ENCODE assay signal across 12 mouse cellular contexts in genomic region chr19:53752993-53753392, GRCm38 (mm10).
DNase-seq lines count a peak whose midpoint lies in the region; ATAC-seq and TF ChIP-seq lines count a peak whose summit lies in the region.
"Had no signal": no experiment of that assay in that cellular context is flagged by ENCODE, and none has a peak within 500 bp of the region (broad histone marks: within the 10 kb centered on the region; RNA-seq: fewer than 3 reads in every experiment).

No protein-coding gene starts in this region.

- peak; percentile 31 for DNase-seq in hindbrain, embryonic 11.5 days (ENCODE audit: low spot score)
- DNase-seq in testis, postnatal 14 days (ENCODE audit: low spot score), result no peak
- peak; percentile 32 for DNase-seq in NIH3T3 (ENCODE audit: low read depth)
- peak; percentile 12 for DNase-seq in splenic B cell, adult 2 months (ENCODE audit: low read depth, low spot score)
- DNase-seq in ovary, adult 18-20 months (ENCODE audit: low spot score), result no peak
- no peak for DNase-seq in gastrocnemius, postnatal 25 days
- DNase-seq: spleen, adult 18-20 months had no signal

- TF ChIP-seq POLR2A in testis, adult 2 months (IDR thresholded peaks at IDR 0.05; ENCODE audit: control insufficient read depth, low read depth, low read length), result no peak

- WGBS in hindbrain, embryonic 11.5 days, result 50% methylated on average over 7 of the region's 7 CpGs
- 53% methylated on average over 7 of the region's 7 CpGs for WGBS in hindbrain, embryonic 13.5 days

- H3K36me3 ChIP-seq in hindbrain, embryonic 11.5 days (ENCODE audit: control insufficient read depth, insufficient read depth, low read length), result no peaks in the 10 kb centered on the region
- H3K36me3 ChIP-seq in hindbrain, embryonic 13.5 days, result no peaks in the 10 kb centered on the region
- no peaks in the 10 kb centered on the region for H3K36me3 ChIP-seq in testis, adult 2 months (ENCODE audit: control insufficient read depth, insufficient read depth, low read length)
- no peaks in the 10 kb centered on the region for H3K36me3 ChIP-seq in splenic B cell, adult 2 months (ENCODE audit: control insufficient read depth, insufficient read depth, low read length, poor library complexity, severe bottlenecking)
- H3K36me3 ChIP-seq: hindbrain, embryonic 15.5 days; limb, embryonic 12.5 days had no signal

- no peaks in the 10 kb centered on the region for H3K9me3 ChIP-seq in hindbrain, embryonic 11.5 days (ENCODE audit: control insufficient read depth, low read length)
- no peaks in the 10 kb centered on the region for H3K9me3 ChIP-seq in hindbrain, embryonic 13.5 days
- H3K9me3 ChIP-seq: hindbrain, embryonic 15.5 days had no signal

- H3K4me1 ChIP-seq in hindbrain, embryonic 11.5 days (replicated peaks; ENCODE audit: control insufficient read depth, insufficient read depth, low read length), result no peaks in the 10 kb centered on the region
- no peaks in the 10 kb centered on the region for H3K4me1 ChIP-seq in hindbrain, embryonic 13.5 days (replicated peaks)
- H3K4me1 ChIP-seq in testis, adult 2 months (ENCODE audit: control insufficient read depth, insufficient read depth, low read length), result no peaks in the 10 kb centered on the region
- H3K4me1 ChIP-seq: hindbrain, embryonic 15.5 days had no signal

- H3K27ac ChIP-seq in hindbrain, embryonic 11.5 days (ENCODE audit: low read depth, low read length), result no peak overlapping the region
- H3K27ac ChIP-seq in hindbrain, embryonic 13.5 days, result no peak overlapping the region
- H3K27ac ChIP-seq in testis, adult 2 months (ENCODE audit: control insufficient read depth, insufficient read depth, low read depth, low read length), result no peak overlapping the region
- H3K27ac ChIP-seq: hindbrain, embryonic 15.5 days; limb, embryonic 12.5 days had no signal

- ATAC-seq in hindbrain, embryonic 11.5 days (ENCODE audit: low FRiP score), result no peak
- ATAC-seq in hindbrain, embryonic 13.5 days (ENCODE audit: low FRiP score), result no peak

- no peaks in the 10 kb centered on the region for H3K27me3 ChIP-seq in hindbrain, embryonic 11.5 days (ENCODE audit: control insufficient read depth, insufficient read depth, low read length)
- H3K27me3 ChIP-seq in hindbrain, embryonic 13.5 days, result no peaks in the 10 kb centered on the region
- H3K27me3 ChIP-seq in testis, adult 2 months (ENCODE audit: control insufficient read depth, insufficient read depth, low read length), result no peaks in the 10 kb centered on the region
- no peaks in the 10 kb centered on the region for H3K27me3 ChIP-seq in splenic B cell, adult 2 months (ENCODE audit: control insufficient read depth, insufficient read depth, low read length, poor library complexity, severe bottlenecking)
- H3K27me3 ChIP-seq: hindbrain, embryonic 15.5 days had no signal

- H3K4me3 ChIP-seq in hindbrain, embryonic 11.5 days (ENCODE audit: low read depth, low read length), result no peak overlapping the region
- H3K4me3 ChIP-seq in hindbrain, embryonic 13.5 days, result no peak overlapping the region
- no peak overlapping the region for H3K4me3 ChIP-seq in testis, adult 2 months (ENCODE audit: control insufficient read depth, low read depth, low read length)
- H3K4me3 ChIP-seq: hindbrain, embryonic 15.5 days; limb, embryonic 12.5 days; megakaryocyte, embryonic 14.5 days had no signal

- no peak overlapping the region for H3K9ac ChIP-seq in hindbrain, embryonic 11.5 days (ENCODE audit: low read depth, low read length)
- H3K9ac ChIP-seq in hindbrain, embryonic 13.5 days, result no peak overlapping the region
- H3K9ac ChIP-seq: hindbrain, embryonic 15.5 days; limb, embryonic 12.5 days had no signal

- TF ChIP-seq CTCF in testis, adult 2 months (IDR thresholded peaks at IDR 0.05; ENCODE audit: control insufficient read depth, insufficient read depth, insufficient replicate concordance, low read depth, low read length), result peak; percentile 51; the same call in 1 of the 2 replicates

- no peak overlapping the region for H3K4me2 ChIP-seq in hindbrain, embryonic 11.5 days (replicated peaks; ENCODE audit: low read depth, low read length)
- no peak overlapping the region for H3K4me2 ChIP-seq in hindbrain, embryonic 13.5 days
- H3K4me2 ChIP-seq: hindbrain, embryonic 15.5 days; limb, embryonic 12.5 days had no signal

Comparison
In these comparisons a context has a peak if more than half of its experiments do, and no peak if none do; other contexts are left out.
1. DNase-seq: peak in hindbrain, embryonic 11.5 days (single experiment), NIH3T3 (single experiment) and splenic B cell, adult 2 months (single experiment); none in testis, postnatal 14 days (single experiment), ovary, adult 18-20 months (single experiment) and gastrocnemius, postnatal 25 days (single experiment).